Mouse (Mus musculus) kidney, postnatal 36 days (tissue): ENCODE results near the gene 6430531B16Rik.

Source experiments
- DNase-seq, 2 experiments: peaks; one replicate each; pipeline ENCODE4 v3.0.0; 2021 to 2022; ENCODE audit warnings: mixed read lengths in 2 of 2

The 6430531B16Rik gene

DNA sequence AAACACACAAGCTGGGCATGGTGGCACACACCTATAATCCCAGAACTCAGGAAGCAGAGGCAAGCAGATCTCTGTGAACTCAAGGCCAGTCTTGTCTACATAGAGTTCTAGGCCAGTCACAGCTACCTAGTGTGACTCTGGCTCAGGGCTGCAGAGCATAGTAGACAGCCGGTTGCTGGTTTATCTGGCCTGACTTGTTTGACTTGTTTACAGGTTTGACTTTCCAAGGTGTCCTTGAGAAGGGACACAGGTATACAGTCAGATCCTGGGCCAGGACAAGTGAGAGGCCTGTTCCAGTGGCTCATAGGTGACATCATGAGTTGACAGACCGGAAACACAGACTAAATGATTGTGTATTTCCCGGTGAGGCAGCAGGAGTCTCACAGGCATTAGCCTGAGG is 41.4 kb downstream of the 6430531B16Rik start:
- peak in 1 of 2 experiments; percentile 8 for DNase-seq

DNA sequence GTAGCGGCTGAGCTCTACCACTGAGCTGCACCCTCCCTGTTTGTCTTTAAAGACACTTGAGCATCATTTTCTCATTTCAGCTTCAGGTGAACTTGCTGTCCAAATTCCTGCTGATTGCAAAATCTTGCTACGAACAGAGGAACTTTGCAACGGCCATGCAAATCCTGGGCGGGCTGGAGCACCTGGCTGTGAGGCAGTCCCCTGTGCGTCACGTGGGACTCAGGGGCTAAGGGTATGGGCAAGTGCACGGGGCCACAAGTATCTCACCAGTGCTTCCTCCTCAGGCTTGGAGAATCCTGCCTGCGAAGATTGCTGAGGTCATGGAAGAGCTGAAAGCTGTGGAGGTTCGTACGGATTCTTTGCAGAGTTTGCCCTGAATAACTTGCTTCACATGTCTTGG is 41.9 kb downstream of the 6430531B16Rik start:
- no peak for DNase-seq

DNA sequence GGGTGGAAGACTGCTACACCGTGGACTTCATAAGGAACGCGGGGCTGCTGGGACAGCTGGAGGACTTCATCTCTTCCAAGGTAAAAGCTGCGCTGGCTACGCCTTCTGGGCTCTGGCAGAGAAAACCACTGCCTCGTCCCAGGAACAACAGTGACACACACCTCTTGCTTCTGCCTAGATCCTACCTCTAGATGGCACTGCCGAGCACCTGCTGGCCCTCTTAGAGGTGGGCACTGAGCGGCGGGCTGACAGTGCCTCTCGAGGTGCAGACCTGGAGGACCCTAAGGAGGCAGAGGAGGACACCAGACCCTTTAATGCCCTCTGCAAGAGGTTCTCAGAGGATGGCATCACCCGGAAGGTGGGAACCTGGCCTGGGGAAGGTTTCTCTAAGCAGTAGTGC is 47.8 kb downstream of the 6430531B16Rik start:
- DNase-seq = peak in 1 of 2 experiments; percentile 63
